ENCODE assay signal across 8 mouse cellular contexts in genomic region chr15:83464083-83464904, GRCm38 (mm10). TPM values are rescaled to one million over a fixed set of nuclear protein-coding genes. Genes with fewer than 3 reads are reported as not detected.
A peak's percentile ranks its signal among the peaks of the same experiment; 100 is the strongest.
DNase-seq lines count a peak whose midpoint lies in the region; ATAC-seq and TF ChIP-seq lines count a peak whose summit lies in the region.

TSS of gene Pacsin2 (minus strand) at chr15:83464606.

- peak within 1 kb of the TSS; percentile 92 for H3K27ac ChIP-seq in forebrain, embryonic 10.5 days
- peak within 1 kb of the TSS; percentile 89 for H3K27ac ChIP-seq in heart, embryonic 15.5 days
- H3K27ac ChIP-seq in liver, embryonic 14.5 days: peak within 1 kb of the TSS; percentile 57
- H3K27ac ChIP-seq in neural tube, embryonic 11.5 days (ENCODE audit: low read depth, low read length): no peak within 1 kb of the TSS
- H3K27ac ChIP-seq in stomach, postnatal 0 days (replicated peaks): peak within 1 kb of the TSS; percentile 92

- peak; percentile 98 for ATAC-seq in CD4-positive, CD25-positive, alpha-beta regulatory T cell, adult 4 months
- peak; percentile 99 for ATAC-seq in heart, embryonic 15.5 days (replicated peaks; ENCODE audit: insufficient number of reproducible peaks, insufficient read depth, low FRiP score, low read depth)
- peak; percentile 97 for ATAC-seq in liver, embryonic 14.5 days (ENCODE audit: insufficient read depth)
- peak; percentile 98 for ATAC-seq in neural tube, embryonic 11.5 days (ENCODE audit: insufficient read depth, low FRiP score, low TSS enrichment)
- ATAC-seq in stomach, postnatal 0 days (ENCODE audit: low FRiP score, low TSS enrichment): peak; percentile 98

- no peak for TF ChIP-seq CTCF in liver, embryonic 14.5 days (IDR thresholded peaks at IDR 0.05; ENCODE audit: low read depth)
- TF ChIP-seq CTCF in stomach, postnatal 0 days (IDR thresholded peaks at IDR 0.05; ENCODE audit: low read depth): no peak

- no peaks in the 10 kb centered on the region; the same call in 1 of the 2 replicates for H3K36me3 ChIP-seq in forebrain, embryonic 10.5 days (replicated peaks)
- no peaks in the 10 kb centered on the region for H3K36me3 ChIP-seq in heart, embryonic 15.5 days
- H3K36me3 ChIP-seq in liver, embryonic 14.5 days (replicated peaks; ENCODE audit: control insufficient read depth, insufficient read depth, low read depth): no peaks in the 10 kb centered on the region
- no peaks in the 10 kb centered on the region for H3K36me3 ChIP-seq in neural tube, embryonic 11.5 days (ENCODE audit: control insufficient read depth, insufficient read depth, low read length)
- no peaks in the 10 kb centered on the region for H3K36me3 ChIP-seq in stomach, postnatal 0 days (ENCODE audit: control insufficient read depth, insufficient read depth, low read length)

- peak; percentile 97 for DNase-seq in c-Kit-negative CD71-positive TER-119-positive erythroid progenitor cells, embryonic 14.5 days (ENCODE audit: low read depth, low spot score)
- DNase-seq in forebrain, embryonic 10.5 days (ENCODE audit: extremely low spot score, low spot score): peak; percentile 98
- peak; percentile 100 for DNase-seq in kidney, postnatal 25 days
- peak; percentile 98 to 99 (median 98) for DNase-seq in liver, embryonic 14.5 days (ENCODE audit: low read depth in 3 of 3, low spot score in 3 of 3)
- peak; percentile 97 for DNase-seq in neural tube, embryonic 11.5 days (ENCODE audit: low spot score)
- DNase-seq in stomach, postnatal 0 days (ENCODE audit: low spot score): peak; percentile 99

- peak within 1 kb of the TSS; percentile 88 for H3K9ac ChIP-seq in heart, embryonic 15.5 days
- H3K9ac ChIP-seq in liver, embryonic 14.5 days (replicated peaks): peak within 1 kb of the TSS; percentile 84
- peak within 1 kb of the TSS; percentile 61 for H3K9ac ChIP-seq in neural tube, embryonic 11.5 days (ENCODE audit: low read length)
- peak within 1 kb of the TSS; percentile 86 for H3K9ac ChIP-seq in stomach, postnatal 0 days (ENCODE audit: low read length)

- under 1% methylated on average over 87 of the region's 88 CpGs for WGBS in forebrain, embryonic 10.5 days
- under 1% methylated on average over 75 of the region's 88 CpGs for WGBS in heart, embryonic 15.5 days
- under 1% methylated on average over 88 of the region's 88 CpGs for WGBS in liver, embryonic 14.5 days (ENCODE audit: insufficient replicate concordance)
- WGBS in neural tube, embryonic 11.5 days: under 1% methylated on average over 74 of the region's 88 CpGs
- under 1% methylated on average over 47 of the region's 88 CpGs for WGBS in stomach, postnatal 0 days

- TF ChIP-seq EP300 in liver, embryonic 14.5 days (IDR thresholded peaks at IDR 0.05; ENCODE audit: low read depth): 0 out of 2 replicates have a peak, but pooled peaks have one; percentile 14
- no peak for TF ChIP-seq EP300 in stomach, postnatal 0 days (optimal IDR thresholded peaks at IDR 0.05)

- H3K4me1 ChIP-seq in forebrain, embryonic 10.5 days: peaks cover 25% of the 10 kb centered on the region
- peaks cover 12% of the 10 kb centered on the region for H3K4me1 ChIP-seq in heart, embryonic 15.5 days (replicated peaks)
- H3K4me1 ChIP-seq in liver, embryonic 14.5 days (replicated peaks; ENCODE audit: control insufficient read depth in 2 of 2, insufficient read depth in 2 of 2, low read length in 1 of 2): peaks cover 9 to 23% of the 10 kb centered on the region in 2 experiments
- peaks cover 4% of the 10 kb centered on the region; the same call in 1 of the 2 replicates for H3K4me1 ChIP-seq in neural tube, embryonic 11.5 days (ENCODE audit: control insufficient read depth, insufficient read depth, low read length)
- H3K4me1 ChIP-seq in stomach, postnatal 0 days (replicated peaks; ENCODE audit: control insufficient read depth, insufficient read depth): no peaks in the 10 kb centered on the region; the same call in 1 of the 2 replicates

- peak within 1 kb of the TSS; percentile 87 for H3K4me3 ChIP-seq in forebrain, embryonic 10.5 days
- H3K4me3 ChIP-seq in heart, embryonic 15.5 days: peak within 1 kb of the TSS; percentile 91
- peak within 1 kb of the TSS; percentile 82 to 84 for H3K4me3 ChIP-seq in liver, embryonic 14.5 days (ENCODE audit: insufficient read depth in 1 of 2, low read depth in 2 of 2, low read length in 2 of 2)
- H3K4me3 ChIP-seq in neural tube, embryonic 11.5 days (ENCODE audit: low read depth, low read length): peak within 1 kb of the TSS; percentile 51
- H3K4me3 ChIP-seq in stomach, postnatal 0 days (ENCODE audit: low read depth, low read length): peak within 1 kb of the TSS; percentile 76

- H3K4me2 ChIP-seq in heart, embryonic 15.5 days: peak within 1 kb of the TSS; percentile 89
- H3K4me2 ChIP-seq in liver, embryonic 14.5 days (ENCODE audit: low read depth): peak within 1 kb of the TSS; percentile 91
- H3K4me2 ChIP-seq in neural tube, embryonic 11.5 days (ENCODE audit: low read depth): peak within 1 kb of the TSS; percentile 77
- H3K4me2 ChIP-seq in stomach, postnatal 0 days (replicated peaks; ENCODE audit: low read depth): peak within 1 kb of the TSS; percentile 73

- H3K9me3 ChIP-seq in forebrain, embryonic 10.5 days: no peaks in the 10 kb centered on the region
- no peaks in the 10 kb centered on the region for H3K9me3 ChIP-seq in heart, embryonic 15.5 days (replicated peaks)
- no peaks in the 10 kb centered on the region for H3K9me3 ChIP-seq in liver, embryonic 14.5 days (ENCODE audit: control insufficient read depth, low read length)
- H3K9me3 ChIP-seq in neural tube, embryonic 11.5 days (ENCODE audit: control insufficient read depth, low read length): no peaks in the 10 kb centered on the region
- H3K9me3 ChIP-seq in stomach, postnatal 0 days (ENCODE audit: control insufficient read depth, low read length): no peaks in the 10 kb centered on the region

- H3K27me3 ChIP-seq in forebrain, embryonic 10.5 days (ENCODE audit: poor library complexity, severe bottlenecking): no peaks in the 10 kb centered on the region
- H3K27me3 ChIP-seq in heart, embryonic 15.5 days: no peaks in the 10 kb centered on the region
- H3K27me3 ChIP-seq in liver, embryonic 14.5 days (ENCODE audit: control insufficient read depth, insufficient read depth, low read length): no peaks in the 10 kb centered on the region
- no peaks in the 10 kb centered on the region for H3K27me3 ChIP-seq in neural tube, embryonic 11.5 days (ENCODE audit: control insufficient read depth, insufficient read depth, low read length)
- H3K27me3 ChIP-seq in stomach, postnatal 0 days (ENCODE audit: control insufficient read depth, insufficient read depth, low read length): no peaks in the 10 kb centered on the region

RNA-seq across cellular contexts. Expression of gene Pacsin2, which starts in this region (rescaled TPM):
- polyA plus RNA-seq in CD4-positive, CD25-positive, alpha-beta regulatory T cell, adult 4 months (2017; shearing (Covaris generic)): 10 to 100 TPM; 18.3 to 26.6 TPM
- polyA plus RNA-seq in forebrain, embryonic 10.5 days (2016; fragmentation: Nextera tagmentation; extraction: Ambion mirVana): 55.4 and 57.8 TPM in 2 replicates
- 59.3 and 75.3 TPM in 2 replicates for polyA plus RNA-seq in heart, embryonic 15.5 days (2015; fragmentation: Nextera tagmentation; extraction: Ambion mirVana)
- 30.1 and 39.7 TPM in 2 replicates for polyA plus RNA-seq in liver, embryonic 14.5 days (2012; rRNA removed)
- 32.8 and 37.6 TPM in 2 replicates for polyA plus RNA-seq in liver, embryonic 14.5 days (2014; fragmentation: Nextera tagmentation; extraction: Ambion mirVana)
- polyA plus RNA-seq in neural tube, embryonic 11.5 days (2014; fragmentation: Nextera tagmentation; extraction: Ambion mirVana): 43.1 and 46.2 TPM in 2 replicates
- 42.5 and 46.6 TPM in 2 replicates for polyA plus RNA-seq in stomach, postnatal 0 days (2015; fragmentation: Nextera tagmentation; extraction: Ambion mirVana)
